Mouse (Mus musculus) hindbrain, embryonic 10.5 days (tissue): Measurements from ENCODE around the gene Pop7. TPM values are rescaled to one million over a fixed set of nuclear protein-coding genes. Genes with fewer than 3 reads are reported as not detected.

Experiments
- DNase-seq: peaks from one replicate; pipeline ENCODE4 v3.0.0-alpha.2; 2017; ENCODE audit warnings: low spot score
- H3K27ac ChIP-seq: fragments of 300-500 bp; sonication (generic); 2 replicates; pipeline ENCODE4 v1.5.1; 2016; ENCODE audit warnings: mild to moderate bottlenecking, moderate library complexity
- H3K27me3 ChIP-seq: fragments of 300-500 bp; sonication (generic); 2 replicates; pipeline ENCODE4 v1.6.1; 2016; ENCODE audit warnings: mild to moderate bottlenecking; ENCODE audit not compliant: poor library complexity, insufficient read depth, severe bottlenecking
- H3K36me3 ChIP-seq: fragments of 300-500 bp; sonication (generic); 2 replicates; pipeline ENCODE4 v1.6.1; 2016; ENCODE audit warnings: mild to moderate bottlenecking, moderate library complexity
- H3K4me1 ChIP-seq: fragments of 300-500 bp; sonication (generic); replicated peaks from 2 replicates; pipeline ENCODE4 v1.6.1; 2016; ENCODE audit warnings: mild to moderate bottlenecking
- H3K4me3 ChIP-seq: fragments of 300-500 bp; sonication (generic); 2 replicates; pipeline ENCODE4 v1.5.1; 2016; ENCODE audit warnings: mild to moderate bottlenecking, moderate library complexity
- H3K9me3 ChIP-seq: fragments of 300-500 bp; sonication (generic); 2 replicates; pipeline ENCODE4 v1.6.1; 2016; ENCODE audit warnings: mild to moderate bottlenecking, moderate library complexity
- WGBS: fragments of 180-500 bp; shearing (Covaris S2); methylation state at CpG from one replicate; pipeline ENCODE4 v1.1.7; 2016; 5-methylcytosine and 5-hydroxymethylcytosine counted together
- polyA plus RNA-seq: library from polyadenylated mRNA; unstranded; fragments of >200 nt; fragmentation: Nextera tagmentation; extraction: Ambion mirVana; gene quantifications from 2 replicates; pipeline ENCODE4 v1.2.1, GENCODE M21; 2016

The Pop7 gene
- 56.1 and 70.9 TPM in 2 replicates for polyA plus RNA-seq

GRCm38 (mm10) chr5:137501709-137502666, at the start of gene Pop7:
TSS of gene Pop7 (minus strand) at chr5:137502518.
- H3K4me1 ChIP-seq, result peaks cover 24% of the 10 kb centered on the region
- peak within 1 kb of the TSS; percentile 69 for H3K4me3 ChIP-seq
- 2% methylated on average over 64 of the region's 64 CpGs for WGBS
- H3K27ac ChIP-seq, result peak within 1 kb of the TSS; percentile 97
- no peaks in the 10 kb centered on the region for H3K9me3 ChIP-seq
- peaks cover 12% of the 10 kb centered on the region for H3K36me3 ChIP-seq
- no peaks in the 10 kb centered on the region for H3K27me3 ChIP-seq
- peak; percentile 100 for DNase-seq

DNA sequence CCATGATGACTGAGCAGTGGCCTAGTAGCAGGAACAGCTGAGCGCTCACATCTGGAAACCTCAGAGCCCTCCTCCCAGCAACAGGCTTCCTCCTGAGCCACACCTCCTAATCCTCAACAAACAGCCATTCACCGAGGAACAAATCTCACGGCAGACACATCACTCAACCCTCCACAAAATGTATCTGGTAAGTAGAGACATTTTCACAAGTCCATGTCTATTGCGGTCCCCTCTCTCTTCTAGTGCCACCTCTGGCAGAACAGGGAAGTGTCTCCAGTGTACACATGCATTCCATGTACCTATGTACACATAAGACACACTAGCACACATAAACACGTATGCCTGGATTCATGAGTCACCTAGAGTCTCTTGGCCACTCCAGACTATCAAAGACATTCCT, 48.8 kb upstream of the Pop7 start:
- no peaks in the 10 kb centered on the region for H3K9me3 ChIP-seq
- H3K4me1 ChIP-seq, result peaks cover 14% of the 10 kb centered on the region; the same call in 1 of the 2 replicates
- H3K36me3 ChIP-seq, result no peaks in the 10 kb centered on the region
- DNase-seq, result no peak
- 73% methylated on average over 5 of the region's 5 CpGs for WGBS
- no peak overlapping the region for H3K27ac ChIP-seq
- no peak overlapping the region for H3K4me3 ChIP-seq
- peaks cover 19% of the 10 kb centered on the region for H3K27me3 ChIP-seq

- Histone ChIP-seq H3K9me3 (no peaks in the 10 kb centered on the region), H3K27me3 (peaks cover 13% of the 10 kb centered on the region), H3K36me3 (no peaks in the 10 kb centered on the region), H3K27ac (no peak overlapping the region), H3K4me3 (no peak overlapping the region), H3K4me1 (peaks cover 14% of the 10 kb centered on the region; the same call in 1 of the 2 replicates)
- 94% methylated on average over 2 of the region's 2 CpGs for WGBS
- DNase-seq, result no peak
Measured at GRCm38 (mm10) chr5:137549840-137550239, 47.5 kb upstream of the Pop7 start.

DNA sequence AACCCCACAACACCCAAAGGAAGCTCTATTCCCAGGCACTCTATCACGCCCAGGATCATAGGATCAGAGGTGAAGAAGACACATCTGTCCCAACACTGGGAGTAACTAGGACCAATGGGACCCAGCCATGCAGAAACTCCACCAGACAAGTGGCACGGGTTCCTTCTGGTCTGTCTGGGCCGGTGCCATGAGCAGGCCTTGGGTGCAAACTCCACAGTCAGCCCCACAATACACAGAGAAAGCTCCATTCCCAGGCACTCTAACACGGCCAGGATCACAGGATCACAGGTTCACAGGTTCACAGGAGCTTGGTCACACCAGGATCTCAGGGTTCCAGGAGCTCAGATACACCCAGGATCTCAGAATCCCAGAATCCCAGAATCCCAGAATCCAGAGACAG, 43.3 kb upstream of the Pop7 start:
- no peak overlapping the region for H3K4me3 ChIP-seq
- H3K27ac ChIP-seq, result no peak overlapping the region
- H3K27me3 ChIP-seq, result no peaks in the 10 kb centered on the region
- no peak for DNase-seq
- H3K9me3 ChIP-seq, result no peaks in the 10 kb centered on the region
- WGBS, result 80% methylated on average over 4 of the region's 4 CpGs
- no peaks in the 10 kb centered on the region for H3K4me1 ChIP-seq
- no peaks in the 10 kb centered on the region for H3K36me3 ChIP-seq

- H3K27ac ChIP-seq, result no peak overlapping the region
- H3K9me3 ChIP-seq, result no peaks in the 10 kb centered on the region
- no peaks in the 10 kb centered on the region for H3K36me3 ChIP-seq
- no peak overlapping the region for H3K4me3 ChIP-seq
- H3K27me3 ChIP-seq, result no peaks in the 10 kb centered on the region
- no peak for DNase-seq
- H3K4me1 ChIP-seq, result no peaks in the 10 kb centered on the region
- 76% methylated on average over 6 of the region's 6 CpGs for WGBS
Measured at GRCm38 (mm10) chr5:137544926-137545325, 42.6 kb upstream of the Pop7 start.

- H3K27ac ChIP-seq, result no peak overlapping the region
- H3K36me3 ChIP-seq, result no peaks in the 10 kb centered on the region
- 0 out of 2 replicates have a peak, but pooled peaks cover 2% of the 10 kb centered on the region for H3K4me1 ChIP-seq
- no peak overlapping the region for H3K4me3 ChIP-seq
- H3K9me3 ChIP-seq, result no peaks in the 10 kb centered on the region
- H3K27me3 ChIP-seq, result no peaks in the 10 kb centered on the region
- 79% methylated on average over 5 of the region's 5 CpGs for WGBS
- DNase-seq, result no peak
Measured at GRCm38 (mm10) chr5:137541768-137542540, 39.6 kb upstream of the Pop7 start.

DNA sequence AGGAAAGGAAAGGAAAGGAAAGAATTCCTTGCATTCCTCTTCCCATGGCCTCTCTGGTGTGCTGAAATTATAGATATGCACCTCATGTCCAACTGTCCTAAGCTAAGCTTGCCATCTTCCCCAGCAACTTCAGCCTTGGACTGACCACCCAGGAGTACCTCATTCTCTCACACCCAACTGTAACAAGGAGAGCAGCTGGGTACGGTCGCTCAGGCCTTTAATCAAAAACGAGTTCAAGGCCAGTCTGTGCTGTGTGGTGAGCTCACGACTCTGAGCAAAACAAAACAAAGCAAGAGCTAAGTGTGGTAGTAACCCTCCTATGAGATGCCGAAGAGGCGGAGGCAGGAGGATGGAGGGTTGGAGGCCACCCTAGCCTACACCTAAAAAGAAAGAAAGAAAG, 38.7 kb upstream of the Pop7 start:
- H3K36me3 ChIP-seq, result no peaks in the 10 kb centered on the region
- H3K4me3 ChIP-seq, result no peak overlapping the region
- H3K27ac ChIP-seq, result no peak overlapping the region
- H3K4me1 ChIP-seq, result 0 out of 2 replicates have a peak, but pooled peaks cover 2% of the 10 kb centered on the region
- no peaks in the 10 kb centered on the region for H3K27me3 ChIP-seq
- no peak for DNase-seq
- no peaks in the 10 kb centered on the region for H3K9me3 ChIP-seq
- 77% methylated on average over 6 of the region's 6 CpGs for WGBS

DNA sequence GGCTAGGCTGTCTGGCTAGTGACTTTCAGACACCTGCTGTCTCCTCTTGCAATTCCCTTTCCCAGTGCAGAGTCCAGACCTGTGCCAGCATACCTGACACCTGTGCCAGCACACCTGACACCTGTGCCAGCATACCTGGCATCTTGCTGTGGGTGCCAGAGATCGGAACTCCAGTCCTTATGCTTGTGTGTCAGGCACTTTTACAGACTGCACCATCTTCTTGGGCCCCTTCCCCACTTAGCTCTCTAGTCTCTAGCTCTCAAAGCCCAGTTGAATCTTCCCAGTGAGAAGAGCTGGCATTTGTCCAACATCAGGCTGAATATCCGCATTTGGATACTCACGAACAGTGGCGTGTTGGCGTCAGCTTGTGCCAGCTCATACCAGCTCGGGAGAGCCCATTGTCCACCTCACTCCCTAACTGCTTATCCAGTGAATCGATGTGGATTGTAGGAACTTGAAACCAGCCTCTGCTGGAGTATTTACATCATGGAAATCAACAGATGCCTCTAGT, 37.0 kb upstream of the Pop7 start:
- no peaks in the 10 kb centered on the region for H3K9me3 ChIP-seq
- DNase-seq, result no peak
- H3K4me3 ChIP-seq, result no peak overlapping the region
- H3K4me1 ChIP-seq, result 0 out of 2 replicates have a peak, but pooled peaks cover 2% of the 10 kb centered on the region
- no peaks in the 10 kb centered on the region for H3K27me3 ChIP-seq
- H3K27ac ChIP-seq, result no peak overlapping the region
- no peaks in the 10 kb centered on the region for H3K36me3 ChIP-seq
- WGBS, result 82% methylated on average over 7 of the region's 7 CpGs

GRCm38 (mm10) chr5:137537461-137537860, 35.1 kb upstream of the Pop7 start:
- Histone ChIP-seq H3K4me3 (no peak overlapping the region), H3K27ac (no peak overlapping the region), H3K9me3 (no peaks in the 10 kb centered on the region), H3K27me3 (no peaks in the 10 kb centered on the region), H3K36me3 (no peaks in the 10 kb centered on the region), H3K4me1 (peaks cover 7% of the 10 kb centered on the region)
- no peak for DNase-seq
- WGBS, result 68% methylated on average over 4 of the region's 4 CpGs

- Histone ChIP-seq H3K36me3 (peaks cover 3% of the 10 kb centered on the region), H3K9me3 (no peaks in the 10 kb centered on the region), H3K4me1 (peaks cover 24% of the 10 kb centered on the region), H3K27me3 (no peaks in the 10 kb centered on the region), H3K27ac (no peak overlapping the region), H3K4me3 (no peak overlapping the region)
- 88% methylated on average over 9 of the region's 9 CpGs for WGBS
- no peak for DNase-seq
Measured at GRCm38 (mm10) chr5:137535318-137535717, 33.0 kb upstream of the Pop7 start.

- no peaks in the 10 kb centered on the region for H3K27me3 ChIP-seq
- H3K27ac ChIP-seq, result no peak overlapping the region
- whole genome bisulfite sequencing, result 93% methylated on average over 3 of the region's 3 CpGs
- no peak for DNase-seq
- peaks cover 8% of the 10 kb centered on the region for H3K36me3 ChIP-seq
- peaks cover 29% of the 10 kb centered on the region for H3K4me1 ChIP-seq
- no peak overlapping the region for H3K4me3 ChIP-seq
- H3K9me3 ChIP-seq, result no peaks in the 10 kb centered on the region
Measured at GRCm38 (mm10) chr5:137534762-137535161, 32.4 kb upstream of the Pop7 start.

DNA sequence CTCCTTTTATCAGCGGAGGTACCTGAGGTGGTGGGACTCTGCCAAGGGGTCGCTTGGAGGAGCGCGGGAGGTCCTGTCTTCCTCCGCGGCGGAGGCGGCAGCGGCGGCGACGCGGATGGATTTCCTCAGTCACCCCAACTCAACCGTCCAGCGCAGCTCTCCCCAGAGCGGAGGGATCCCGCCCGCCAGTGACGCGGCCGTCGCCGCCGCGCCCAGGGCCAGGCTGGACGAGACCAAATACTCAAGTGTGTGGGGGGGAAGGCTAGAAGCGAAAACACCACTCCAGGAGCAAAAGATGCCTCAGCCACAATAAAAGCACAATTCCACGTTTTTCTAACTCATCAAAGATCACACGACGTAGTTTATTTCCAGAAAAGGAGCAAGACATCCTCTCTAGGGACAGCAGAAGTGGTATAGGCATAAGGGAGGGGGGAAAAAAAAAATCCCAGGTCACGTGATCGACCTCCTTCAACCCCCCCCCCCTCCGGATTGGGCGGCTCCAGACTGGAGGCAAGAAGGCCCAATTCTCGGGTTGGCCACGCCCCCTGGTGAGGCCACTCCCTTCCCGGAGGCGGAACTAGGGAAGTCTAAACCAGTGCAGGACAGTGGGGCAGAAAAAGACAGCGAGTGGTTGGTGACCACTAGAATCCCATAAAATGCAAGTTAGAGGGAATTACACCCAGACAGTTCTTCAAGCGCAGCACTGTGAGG, 31.0 kb upstream of the Pop7 start, which contains the start of the genes Epo and Gnb2:
Gene Epo, minus strand, starts transcription at position 126 of the 711 bp plus-strand sequence.
Gene Gnb2, minus strand, starts transcription at position 394 of the 711 bp plus-strand sequence.
- Histone ChIP-seq H3K4me3 (peak within 1 kb of the TSS; percentile 82), H3K27ac (peak within 1 kb of the TSS; percentile 95), H3K9me3 (no peaks in the 10 kb centered on the region), H3K36me3 (peaks cover 23% of the 10 kb centered on the region), H3K27me3 (no peaks in the 10 kb centered on the region), H3K4me1 (peaks cover 43% of the 10 kb centered on the region)
- peak; percentile 98 for DNase-seq
- WGBS, result under 1% methylated on average over 40 of the region's 40 CpGs
